Mouse (Mus musculus) bone marrow macrophage, adult 2 months (primary cell): ENCODE results near the gene Ctnnbip1.

Source experiments
- CTCF ChIP-seq: IDR thresholded peaks from 2 replicates; pipeline ENCODE4 v1.5.1; 2012; ENCODE audit warnings: low read depth, mild to moderate bottlenecking, low read length, moderate library complexity
- POLR2A ChIP-seq: IDR thresholded peaks from 2 replicates; pipeline ENCODE4 v1.6.1; 2012; ENCODE audit warnings: mild to moderate bottlenecking, low read depth, low read length, borderline replicate concordance

DNA sequence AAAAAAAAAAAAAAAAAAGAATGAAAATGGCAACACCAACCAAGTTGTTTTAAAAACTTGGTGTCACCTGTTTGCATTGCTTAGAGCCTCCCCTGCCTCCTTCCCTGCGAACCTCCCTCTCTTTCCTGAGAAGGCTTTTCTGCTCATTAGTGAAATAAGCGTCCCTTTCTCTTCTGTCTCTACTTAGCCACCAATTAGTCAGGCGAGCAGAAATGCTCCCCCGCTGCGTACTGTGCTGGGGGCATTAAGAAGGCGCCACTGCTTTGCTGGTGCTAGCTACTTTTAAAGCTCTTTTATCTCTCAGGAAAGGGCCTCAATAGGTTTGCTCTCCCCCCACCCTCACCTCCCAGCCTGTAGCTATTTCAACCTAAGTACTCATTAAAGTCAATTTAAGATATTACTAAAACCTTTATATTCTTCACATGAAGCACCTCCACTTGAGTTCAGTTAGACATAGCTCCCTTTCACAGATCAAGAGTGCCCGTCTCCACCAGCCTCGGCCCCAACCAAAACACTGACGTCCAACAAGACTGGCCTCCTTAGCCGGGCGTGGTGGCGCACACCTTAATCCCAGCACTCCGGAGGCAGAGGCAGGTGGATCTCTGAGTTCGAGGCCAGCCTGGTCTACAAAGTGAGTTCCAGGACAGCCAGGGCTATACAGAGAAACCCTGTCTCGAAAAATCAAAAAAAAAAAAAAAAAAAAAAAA is 12.6 kb upstream of the Ctnnbip1 start:
- TF ChIP-seq CTCF = no peak
- TF ChIP-seq POLR2A = no peak
